Mouse (Mus musculus) heart, embryonic 15.5 days (tissue): ENCODE measurements at regions not wholly inside any gene's neighbourhood (a gene's known extent, or its start where the extent isn't known, plus 50 kb on each side); places are given as distances from the start of the nearest gene placed in this dataset.

Source experiments
- ATAC-seq: fragments of 200-750 bp; cut with Nextera tagmentation; replicated peaks from 2 replicates; pipeline ENCODE4 v1.8.0; 2017; ENCODE audit warnings: low read depth, moderate TSS enrichment; ENCODE audit not compliant: insufficient number of reproducible peaks, insufficient read depth, low FRiP score
- H3K27ac ChIP-seq: fragments of 300-500 bp; sonication (generic); 2 replicates; pipeline ENCODE4 v1.5.1; 2015; ENCODE audit warnings: mild to moderate bottlenecking, inconsistent platforms
- H3K27me3 ChIP-seq: fragments of 300-500 bp; sonication (generic); 2 replicates; pipeline ENCODE4 v1.6.1; 2015; ENCODE audit warnings: inconsistent platforms
- H3K36me3 ChIP-seq: fragments of 300-500 bp; sonication (generic); 2 replicates; pipeline ENCODE4 v1.6.1; 2015; ENCODE audit warnings: mild to moderate bottlenecking, inconsistent platforms
- H3K4me1 ChIP-seq: fragments of 300-500 bp; sonication (generic); replicated peaks from 2 replicates; pipeline ENCODE4 v1.6.1; 2015; ENCODE audit warnings: inconsistent platforms
- H3K4me2 ChIP-seq: fragments of 300-500 bp; sonication (generic); 2 replicates; pipeline ENCODE4 v1.6.1; 2015; ENCODE audit warnings: inconsistent platforms, mild to moderate bottlenecking, moderate library complexity
- H3K4me3 ChIP-seq: fragments of 300-500 bp; sonication (generic); 2 replicates; pipeline ENCODE4 v1.5.1; 2015; ENCODE audit warnings: mild to moderate bottlenecking, inconsistent platforms
- H3K9ac ChIP-seq: fragments of 300-500 bp; sonication (generic); 2 replicates; pipeline ENCODE4 v1.6.1; 2015; ENCODE audit warnings: mild to moderate bottlenecking, inconsistent platforms
- H3K9me3 ChIP-seq: fragments of 300-500 bp; sonication (generic); replicated peaks from 2 replicates; pipeline ENCODE4 v1.6.1; 2016; ENCODE audit warnings: inconsistent platforms
- WGBS: fragments of 180-500 bp; shearing (Covaris S2); methylation state at CpG from one replicate; pipeline ENCODE4 v1.1.7; 2015; ENCODE audit warnings: mixed read lengths; 5-methylcytosine and 5-hydroxymethylcytosine counted together

DNA sequence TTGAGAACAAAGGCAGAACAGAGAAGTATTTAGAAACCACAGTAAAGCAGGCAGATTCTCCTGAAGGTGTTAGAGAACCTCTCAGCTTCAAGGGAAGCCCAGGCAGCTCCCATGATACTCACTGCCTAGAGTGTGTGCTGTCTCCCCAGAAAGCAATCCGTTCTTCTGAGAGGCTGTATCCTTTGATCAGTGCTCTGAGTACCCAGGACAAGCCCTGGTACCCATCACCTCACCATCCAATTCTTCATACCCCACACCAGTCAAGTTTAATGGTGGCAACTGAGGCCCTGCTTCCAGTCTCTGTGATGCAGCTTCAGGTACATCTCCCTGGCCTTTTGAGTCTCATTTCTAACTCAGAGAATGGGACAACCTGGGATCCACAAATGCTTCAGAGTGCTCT lies 242.1 kb upstream of the Xylt1 start:
- no peak for ATAC-seq
- no peaks in the 10 kb centered on the region for H3K36me3 ChIP-seq
- 35% methylated on average over 1 of the region's 1 CpGs for WGBS
- H3K4me2 ChIP-seq, result no peak overlapping the region
- no peak overlapping the region for H3K4me3 ChIP-seq
- H3K9me3 ChIP-seq, result no peaks in the 10 kb centered on the region
- no peak overlapping the region for H3K9ac ChIP-seq
- H3K4me1 ChIP-seq, result 0 out of 2 replicates have a peak, but pooled peaks cover 3% of the 10 kb centered on the region
- no peak overlapping the region for H3K27ac ChIP-seq
- no peaks in the 10 kb centered on the region for H3K27me3 ChIP-seq

DNA sequence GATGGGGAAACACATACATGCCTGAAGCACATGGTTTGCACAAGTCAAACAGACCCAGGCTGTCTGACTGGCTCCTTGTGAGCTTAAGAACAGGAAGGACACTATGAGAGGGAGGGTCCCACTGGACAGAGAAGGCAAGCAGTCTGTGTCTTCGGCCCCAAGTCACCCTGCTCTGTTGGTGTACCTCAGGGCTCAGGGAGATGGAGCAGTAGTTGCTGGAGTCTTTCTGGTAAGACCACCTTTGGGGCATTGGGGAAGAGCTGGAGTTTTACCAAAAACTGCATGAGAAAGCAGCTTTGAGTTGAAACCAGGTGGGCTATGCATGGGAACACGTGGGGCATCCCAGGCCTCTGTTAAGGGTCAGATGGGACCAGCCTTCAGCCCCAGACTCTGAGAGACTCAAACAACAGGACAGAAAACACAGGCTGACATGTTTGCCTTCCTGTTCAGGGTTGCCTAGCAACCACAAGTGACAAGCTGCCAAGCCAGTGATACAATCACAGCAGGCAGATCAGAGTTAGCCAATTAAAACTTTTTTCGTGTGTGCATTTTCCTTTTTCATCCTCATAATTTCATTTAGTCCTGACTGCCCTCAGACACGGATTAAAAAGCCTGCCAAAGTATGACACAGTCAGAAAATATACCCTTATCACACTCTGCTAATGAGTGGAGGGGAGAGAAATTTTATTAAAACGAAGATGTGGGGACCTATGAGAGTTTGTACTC lies 241.4 kb upstream of the Xylt1 start:
- ATAC-seq, result no peak
- no peaks in the 10 kb centered on the region for H3K36me3 ChIP-seq
- H3K9ac ChIP-seq, result no peak overlapping the region
- no peak overlapping the region for H3K4me3 ChIP-seq
- H3K27ac ChIP-seq, result no peak overlapping the region
- no peaks in the 10 kb centered on the region for H3K9me3 ChIP-seq
- WGBS, result 19% methylated on average over 5 of the region's 5 CpGs
- no peaks in the 10 kb centered on the region for H3K27me3 ChIP-seq
- H3K4me1 ChIP-seq, result 0 out of 2 replicates have a peak, but pooled peaks cover 3% of the 10 kb centered on the region
- no peak overlapping the region for H3K4me2 ChIP-seq

DNA sequence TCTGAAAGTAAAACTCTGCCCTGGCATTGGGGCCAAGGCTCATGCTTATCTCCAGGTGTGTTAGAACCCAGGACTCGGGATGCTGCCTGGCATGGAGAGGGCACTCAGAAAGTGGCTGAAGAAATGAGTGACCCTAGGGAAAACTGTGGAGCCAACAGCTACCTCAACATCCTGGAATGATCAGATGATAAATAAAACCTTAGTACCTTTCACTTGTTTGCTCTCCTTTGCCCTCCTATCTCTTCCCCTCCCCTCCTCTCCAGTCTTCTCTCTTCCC lies 240.9 kb upstream of the Xylt1 start:
- 0 out of 2 replicates have a peak, but pooled peaks cover 3% of the 10 kb centered on the region for H3K4me1 ChIP-seq
- no peak overlapping the region for H3K9ac ChIP-seq
- no peak overlapping the region for H3K27ac ChIP-seq
- H3K4me3 ChIP-seq, result no peak overlapping the region
- ATAC-seq, result no peak
- no peak overlapping the region for H3K4me2 ChIP-seq
- 24% methylated on average over 1 of the region's 1 CpGs for WGBS
- H3K27me3 ChIP-seq, result no peaks in the 10 kb centered on the region
- H3K9me3 ChIP-seq, result no peaks in the 10 kb centered on the region
- no peaks in the 10 kb centered on the region for H3K36me3 ChIP-seq

DNA sequence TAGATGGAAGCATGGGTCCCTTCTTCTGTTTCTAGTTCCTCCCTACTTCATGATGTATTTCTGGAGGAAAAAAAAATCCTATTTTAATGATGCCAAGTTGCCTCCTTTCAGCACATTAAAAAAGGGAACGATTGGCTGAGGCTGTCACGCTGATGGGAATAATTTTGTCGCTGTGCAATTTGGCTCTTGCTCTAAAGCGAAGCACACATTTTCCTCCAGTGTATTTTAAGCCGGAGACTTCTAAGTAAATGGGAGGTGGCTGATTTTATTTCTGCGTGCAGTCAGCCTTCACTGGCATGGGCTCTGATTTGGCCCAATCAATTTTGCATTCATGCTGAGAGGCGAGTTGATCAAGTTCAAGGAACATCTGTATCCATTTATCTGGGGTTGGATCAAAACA lies 234.0 kb upstream of the Xylt1 start:
- Histone ChIP-seq H3K36me3 (no peaks in the 10 kb centered on the region), H3K27me3 (no peaks in the 10 kb centered on the region), H3K4me3 (no peak overlapping the region), H3K4me1 (no peaks in the 10 kb centered on the region), H3K27ac (no peak overlapping the region), H3K9me3 (no peaks in the 10 kb centered on the region), H3K4me2 (no peak overlapping the region), H3K9ac (no peak overlapping the region)
- ATAC-seq, result no peak
- WGBS, result 82% methylated on average over 7 of the region's 7 CpGs

DNA sequence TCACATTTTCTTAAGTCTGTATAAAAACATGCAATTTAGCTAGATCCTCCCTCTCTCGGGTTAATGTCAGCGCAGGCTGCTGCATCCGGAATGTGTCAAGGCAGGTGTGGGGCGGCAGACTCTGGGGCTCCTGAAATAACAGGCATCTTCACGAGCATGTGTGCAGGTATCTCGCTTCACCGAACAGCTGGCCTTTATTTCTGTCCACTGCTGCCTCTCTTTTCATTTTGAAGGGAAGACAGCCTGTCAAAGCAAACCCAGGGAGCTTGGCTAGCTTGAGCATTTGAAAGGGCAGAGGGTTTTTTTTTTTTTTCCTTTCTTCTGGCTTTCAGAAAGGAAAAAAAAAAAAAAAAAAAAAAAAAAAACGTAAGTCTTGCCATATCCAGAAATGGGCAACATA lies 230.4 kb upstream of the Xylt1 start:
- Histone ChIP-seq H3K27ac (no peak overlapping the region), H3K4me1 (no peaks in the 10 kb centered on the region), H3K36me3 (no peaks in the 10 kb centered on the region), H3K4me2 (no peak overlapping the region), H3K9ac (no peak overlapping the region), H3K27me3 (no peaks in the 10 kb centered on the region), H3K4me3 (no peak overlapping the region), H3K9me3 (no peaks in the 10 kb centered on the region)
- no peak for ATAC-seq
- 60% methylated on average over 8 of the region's 8 CpGs for WGBS

DNA sequence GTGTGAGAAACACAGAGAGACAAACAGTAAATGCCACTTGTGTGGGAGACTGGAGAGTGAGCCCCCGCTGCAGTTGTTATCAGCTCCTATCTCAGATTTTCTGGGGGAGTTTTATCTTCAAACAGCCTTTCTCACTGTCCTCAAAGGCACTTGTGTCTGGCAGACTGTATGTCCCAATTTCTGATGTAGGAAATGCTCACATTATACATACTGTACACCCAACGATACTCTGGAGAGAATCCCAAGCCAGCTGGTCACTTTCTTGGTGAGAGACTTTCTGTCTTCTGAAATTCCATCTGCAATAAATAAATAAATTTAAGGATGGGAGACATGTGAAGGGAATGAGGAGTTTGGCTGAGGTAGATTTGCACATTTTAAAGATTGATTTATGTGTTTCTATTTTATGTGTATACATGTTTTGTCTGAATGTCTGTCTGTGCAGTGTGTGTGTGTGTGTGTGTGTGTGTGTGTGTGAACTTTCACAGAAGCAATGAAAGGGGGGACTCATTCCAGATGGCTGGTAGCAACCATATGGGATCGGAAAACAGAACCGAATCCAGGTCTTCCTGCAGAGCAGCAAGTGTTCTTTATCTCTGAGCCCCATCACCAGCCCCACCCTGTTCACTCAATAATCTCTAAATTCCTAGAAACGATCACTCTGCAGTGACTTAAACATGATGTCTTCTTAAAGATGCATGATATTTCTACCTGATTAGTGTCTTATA lies 226.8 kb upstream of the Xylt1 start:
- ATAC-seq, result no peak
- no peak overlapping the region for H3K4me2 ChIP-seq
- no peak overlapping the region for H3K9ac ChIP-seq
- H3K36me3 ChIP-seq, result no peaks in the 10 kb centered on the region
- H3K27ac ChIP-seq, result no peak overlapping the region
- 55% methylated on average over 5 of the region's 5 CpGs for whole genome bisulfite sequencing
- H3K4me1 ChIP-seq, result no peaks in the 10 kb centered on the region
- no peaks in the 10 kb centered on the region for H3K9me3 ChIP-seq
- no peak overlapping the region for H3K4me3 ChIP-seq
- H3K27me3 ChIP-seq, result no peaks in the 10 kb centered on the region

DNA sequence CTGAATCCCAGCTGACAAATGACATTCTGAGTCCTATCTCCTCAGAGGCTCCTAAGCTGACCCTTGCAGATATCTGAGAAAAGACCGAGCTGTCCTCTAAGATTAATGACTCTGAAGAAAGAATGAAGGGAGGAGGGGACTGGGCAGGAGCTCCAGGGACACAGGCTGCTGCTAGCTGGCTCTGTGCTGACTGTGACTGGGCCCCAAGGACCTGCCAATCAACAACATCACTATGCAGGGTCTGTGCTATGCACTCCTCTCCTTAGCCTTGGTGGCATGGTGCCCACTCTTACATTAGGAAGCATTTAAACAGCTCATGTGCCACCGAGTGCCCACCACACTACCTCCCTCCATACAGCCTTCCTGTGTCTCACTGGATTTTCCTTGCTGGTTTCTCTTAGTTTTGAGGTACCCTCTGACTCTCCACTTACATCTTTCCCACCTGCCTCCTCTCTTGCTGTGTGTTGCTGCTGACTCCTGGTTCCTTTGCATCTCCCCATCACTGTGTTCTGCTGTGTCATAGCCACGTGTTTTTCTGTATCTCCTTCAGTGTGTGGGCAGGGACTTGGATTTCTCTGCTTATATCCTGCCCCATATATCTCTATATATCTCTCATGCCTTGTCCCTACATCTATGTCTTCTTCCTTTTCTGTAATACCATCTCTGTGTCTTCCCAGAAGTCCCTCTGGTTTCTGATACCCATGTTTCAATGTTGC lies 219.4 kb upstream of the Xylt1 start:
- Histone ChIP-seq H3K9ac (no peak overlapping the region), H3K27me3 (no peaks in the 10 kb centered on the region), H3K36me3 (no peaks in the 10 kb centered on the region), H3K4me1 (no peaks in the 10 kb centered on the region; the same call in 1 of the 2 replicates), H3K4me2 (no peak overlapping the region), H3K27ac (no peak overlapping the region), H3K4me3 (no peak overlapping the region), H3K9me3 (no peaks in the 10 kb centered on the region)
- WGBS, result 27% methylated on average over 3 of the region's 3 CpGs
- ATAC-seq, result peak; percentile 39; the same call in 1 of the 2 replicates

DNA sequence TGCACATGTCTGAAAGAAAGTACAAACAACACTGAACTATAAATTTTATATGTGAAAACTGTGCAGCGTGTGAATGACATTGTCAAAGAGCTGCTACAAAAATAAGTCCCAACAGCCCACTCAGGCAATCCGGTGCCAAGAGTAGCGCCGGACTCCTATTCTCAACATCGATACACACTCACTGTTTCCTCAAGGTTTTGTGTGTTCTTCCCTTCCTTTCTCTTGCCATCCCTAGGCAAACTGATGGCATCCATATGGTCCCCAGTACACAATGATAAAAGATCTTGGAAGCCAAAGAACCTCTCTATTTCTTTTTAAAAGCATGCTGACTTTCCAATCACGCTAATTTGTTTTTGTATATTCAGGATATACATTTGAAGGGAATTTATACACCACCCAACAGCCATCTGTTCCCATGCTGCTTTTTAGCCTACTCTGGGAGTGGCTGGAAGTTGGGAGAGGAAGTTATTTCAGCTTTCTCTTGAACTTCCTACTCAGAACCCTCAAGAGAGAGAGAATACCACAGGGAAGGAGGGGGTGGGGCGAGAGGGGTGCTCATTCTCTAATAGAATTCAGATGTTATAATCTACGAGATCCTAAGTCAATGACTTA lies 205.9 kb upstream of the Xylt1 start:
- no peak overlapping the region for H3K27ac ChIP-seq
- H3K9me3 ChIP-seq, result no peaks in the 10 kb centered on the region
- no peaks in the 10 kb centered on the region for H3K4me1 ChIP-seq
- WGBS, result 79% methylated on average over 8 of the region's 8 CpGs
- no peaks in the 10 kb centered on the region for H3K36me3 ChIP-seq
- H3K4me3 ChIP-seq, result no peak overlapping the region
- H3K4me2 ChIP-seq, result no peak overlapping the region
- no peak for ATAC-seq
- H3K27me3 ChIP-seq, result no peaks in the 10 kb centered on the region
- no peak overlapping the region for H3K9ac ChIP-seq

DNA sequence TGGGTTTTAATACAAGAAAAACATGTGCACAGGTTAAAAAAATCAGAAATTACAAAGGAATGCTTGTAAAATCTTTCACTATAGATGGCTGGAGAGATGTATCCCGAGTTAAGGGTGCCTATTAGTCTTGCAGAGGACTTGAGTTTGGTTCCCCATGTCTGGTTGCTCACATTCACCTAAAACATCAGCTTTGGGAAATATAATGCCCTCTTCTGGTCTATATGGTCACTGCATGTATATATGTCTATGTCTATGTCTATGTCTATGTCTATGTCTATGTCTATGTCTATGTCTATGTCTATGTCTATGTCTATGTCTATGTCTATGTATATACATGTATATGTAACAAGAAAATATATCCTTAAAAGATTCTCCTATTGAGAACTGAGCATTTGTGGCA lies 196.8 kb upstream of the Xylt1 start:
- Histone ChIP-seq H3K27ac (no peak overlapping the region), H3K9ac (no peak overlapping the region), H3K4me1 (no peaks in the 10 kb centered on the region), H3K27me3 (no peaks in the 10 kb centered on the region), H3K36me3 (no peaks in the 10 kb centered on the region), H3K9me3 (no peaks in the 10 kb centered on the region), H3K4me3 (no peak overlapping the region), H3K4me2 (no peak overlapping the region)
- 33% methylated on average over 1 of the region's 1 CpGs for WGBS
- no peak for ATAC-seq

DNA sequence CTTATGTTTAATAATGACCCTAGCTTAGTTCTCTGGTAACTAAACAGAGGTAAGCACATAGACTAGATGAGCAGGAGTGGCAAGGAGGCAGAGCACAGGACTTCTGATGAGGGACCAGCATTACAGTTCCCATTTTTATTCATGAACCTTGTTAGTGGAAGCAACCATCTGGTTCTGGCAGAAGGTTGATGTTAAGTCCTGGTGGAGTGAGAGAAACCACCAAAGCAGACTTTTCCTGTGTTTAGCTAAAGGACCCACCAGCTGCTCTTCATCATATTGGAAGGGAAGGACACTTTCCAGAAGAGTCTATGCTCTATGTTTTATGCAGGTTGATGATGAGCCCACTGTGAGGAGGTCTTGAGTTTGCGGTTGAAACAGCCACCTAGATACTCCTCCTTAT lies 194.9 kb upstream of the Xylt1 start:
- H3K4me2 ChIP-seq, result no peak overlapping the region
- no peak for ATAC-seq
- 88% methylated on average over 1 of the region's 1 CpGs for WGBS
- no peaks in the 10 kb centered on the region for H3K9me3 ChIP-seq
- H3K27me3 ChIP-seq, result no peaks in the 10 kb centered on the region
- H3K36me3 ChIP-seq, result no peaks in the 10 kb centered on the region
- no peak overlapping the region for H3K9ac ChIP-seq
- no peaks in the 10 kb centered on the region for H3K4me1 ChIP-seq
- no peak overlapping the region for H3K4me3 ChIP-seq
- no peak overlapping the region for H3K27ac ChIP-seq

DNA sequence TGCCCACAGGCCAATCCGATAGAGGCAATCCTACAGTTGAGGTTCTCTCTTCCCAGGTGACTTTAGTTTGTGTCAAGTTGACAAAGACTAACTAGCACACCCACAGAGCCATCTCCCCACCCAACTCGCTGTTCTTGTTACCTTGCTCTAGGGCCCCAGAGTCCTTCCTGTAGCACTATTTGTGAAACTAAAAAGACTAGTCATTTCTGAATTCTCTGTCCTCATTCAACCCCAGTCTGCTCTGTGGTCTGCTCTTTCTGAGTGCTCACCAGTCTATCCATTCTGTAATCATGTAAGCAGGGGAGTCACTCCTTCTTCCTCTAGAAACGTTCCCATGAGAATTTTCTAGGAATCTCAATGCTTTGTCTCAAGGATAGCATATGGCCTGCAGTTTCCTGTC lies 184.2 kb upstream of the Xylt1 start:
- ATAC-seq, result no peak
- H3K9me3 ChIP-seq, result no peaks in the 10 kb centered on the region
- WGBS, result 65% methylated on average over 3 of the region's 3 CpGs
- no peaks in the 10 kb centered on the region for H3K27me3 ChIP-seq
- no peak overlapping the region for H3K4me3 ChIP-seq
- no peak overlapping the region for H3K9ac ChIP-seq
- H3K36me3 ChIP-seq, result no peaks in the 10 kb centered on the region
- no peaks in the 10 kb centered on the region for H3K4me1 ChIP-seq
- no peak overlapping the region for H3K27ac ChIP-seq
- H3K4me2 ChIP-seq, result no peak overlapping the region
